Mouse (Mus musculus) urinary bladder, adult 18-20 months (tissue): Measurements from ENCODE around the gene Inpp4a.

Experiments
- DNase-seq, 2 experiments: peaks; one replicate each; pipeline ENCODE4 v3.0.0; 2022; ENCODE audit warnings: low spot score in 2 of 2, mixed read lengths in 2 of 2

Inpp4a gene

GRCm38 (mm10) chr1:37299540-37300491 is at the start of gene Inpp4a:
Gene Inpp4a, plus strand, starts transcription at chr1:37299865.
- DNase-seq, result peak; percentile 88 to 91

- peak; percentile 62 to 72 for DNase-seq
Measured at GRCm38 (mm10) chr1:37250643-37251310, 48.9 kb upstream of the Inpp4a start.

GRCm38 (mm10) chr1:37258443-37258842 is 41.2 kb upstream of the Inpp4a start:
- DNase-seq, result no peak

- peak; percentile 15 to 37 for DNase-seq
Measured at GRCm38 (mm10) chr1:37272464-37272863, 27.2 kb upstream of the Inpp4a start.

- no peak for DNase-seq
Measured at GRCm38 (mm10) chr1:37286556-37286955, 13.1 kb upstream of the Inpp4a start.

- no peak for DNase-seq
Measured at GRCm38 (mm10) chr1:37287748-37288147, 11.9 kb upstream of the Inpp4a start.

DNA sequence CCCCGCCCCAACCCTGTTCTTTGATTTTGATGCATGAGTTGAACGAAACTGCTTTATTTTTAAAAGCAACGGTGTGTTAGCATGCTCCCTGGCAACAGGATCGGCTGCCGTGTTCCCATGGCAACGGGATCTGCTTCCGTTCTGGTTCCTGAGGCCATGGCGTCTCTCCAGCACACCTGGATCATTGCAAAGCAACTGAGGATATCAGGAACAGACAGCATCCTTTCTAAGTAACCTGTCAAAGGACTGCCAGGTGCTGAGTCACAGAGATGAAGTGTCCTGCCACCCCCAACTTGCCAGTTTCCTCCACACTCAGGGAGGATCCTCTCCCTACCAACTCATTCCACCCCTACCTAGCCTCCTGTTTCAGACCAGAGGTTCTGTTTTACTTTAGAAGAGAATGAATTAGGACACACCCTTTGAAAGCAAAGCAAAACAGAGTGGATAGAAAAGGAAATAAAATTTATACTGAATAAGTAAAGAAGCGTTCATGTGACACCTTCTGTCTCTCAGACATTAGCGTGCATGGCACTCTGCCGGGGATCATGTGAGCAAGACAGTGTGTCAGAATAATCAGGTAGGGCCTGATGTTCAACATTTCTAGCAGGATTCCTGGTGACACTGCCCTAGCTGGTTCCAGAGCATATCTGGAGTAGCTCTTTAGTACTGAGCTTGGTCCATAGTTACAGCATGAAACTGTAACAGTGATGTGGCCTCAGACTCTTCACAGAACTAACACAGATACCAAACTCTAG is 11.3 kb upstream of the Inpp4a start:
- DNase-seq, result no peak

GRCm38 (mm10) chr1:37288941-37289340 is 10.7 kb upstream of the Inpp4a start:
- DNase-seq, result no peak

DNA sequence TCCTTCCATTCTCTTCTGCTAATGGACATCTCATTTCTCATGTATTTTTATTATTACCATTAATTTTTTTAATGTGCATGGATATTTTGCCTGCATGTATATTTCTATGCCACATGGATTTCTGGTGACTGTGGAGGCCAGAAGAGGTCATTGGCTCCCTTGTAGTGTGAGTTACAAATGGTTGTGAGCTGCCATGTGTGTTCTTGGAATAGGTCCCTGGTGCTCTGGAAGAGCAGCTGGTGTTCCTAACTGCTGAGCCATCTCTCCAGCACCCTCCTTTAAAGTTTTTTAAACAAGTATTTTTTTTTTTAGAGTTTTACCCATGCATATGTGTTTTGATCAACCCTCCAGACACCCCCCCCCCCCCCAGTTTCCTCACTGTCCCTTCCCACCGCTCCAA is 3.3 kb upstream of the Inpp4a start:
- DNase-seq, result no peak

- no peak for DNase-seq
Measured at GRCm38 (mm10) chr1:37298904-37299303, 761 bp upstream of the Inpp4a start.

GRCm38 (mm10) chr1:37300650-37301049 is 985 bp downstream of the Inpp4a start:
- no peak for DNase-seq

GRCm38 (mm10) chr1:37302801-37303200 is 3.1 kb downstream of the Inpp4a start:
- DNase-seq, result no peak

DNA sequence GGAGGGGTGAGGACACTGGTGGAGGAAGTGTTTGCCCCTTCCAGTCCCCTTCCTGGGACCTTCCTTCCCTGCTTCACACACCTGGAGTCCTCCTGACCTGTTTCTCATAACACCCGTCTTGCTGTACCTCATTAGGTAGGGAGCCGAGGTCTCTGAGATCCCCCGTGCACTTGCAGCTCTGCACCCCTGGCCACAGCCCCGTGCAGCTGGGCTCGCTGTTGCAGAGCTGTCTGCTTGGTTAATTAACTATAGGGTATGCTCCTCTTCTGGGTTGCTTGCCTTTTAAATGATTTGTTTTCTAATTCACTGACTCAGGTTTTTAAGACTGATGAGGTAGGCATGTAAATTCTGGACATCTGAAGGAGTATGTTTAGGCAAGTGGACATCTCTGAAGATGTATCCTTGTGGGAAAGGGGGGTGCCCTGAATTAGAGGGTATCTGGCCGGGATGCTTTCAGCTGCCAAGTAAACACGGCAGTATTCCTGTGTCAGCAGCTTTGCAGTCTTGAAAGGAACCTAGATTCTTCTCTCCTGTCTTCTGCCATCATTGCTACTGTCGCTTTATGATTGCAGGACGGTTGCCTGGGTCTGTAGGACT is 6.1 kb downstream of the Inpp4a start:
- DNase-seq, result no peak

GRCm38 (mm10) chr1:37307586-37307985 is 7.9 kb downstream of the Inpp4a start:
- DNase-seq, result no peak

GRCm38 (mm10) chr1:37308021-37308742 is 8.5 kb downstream of the Inpp4a start:
- DNase-seq, result no peak

DNA sequence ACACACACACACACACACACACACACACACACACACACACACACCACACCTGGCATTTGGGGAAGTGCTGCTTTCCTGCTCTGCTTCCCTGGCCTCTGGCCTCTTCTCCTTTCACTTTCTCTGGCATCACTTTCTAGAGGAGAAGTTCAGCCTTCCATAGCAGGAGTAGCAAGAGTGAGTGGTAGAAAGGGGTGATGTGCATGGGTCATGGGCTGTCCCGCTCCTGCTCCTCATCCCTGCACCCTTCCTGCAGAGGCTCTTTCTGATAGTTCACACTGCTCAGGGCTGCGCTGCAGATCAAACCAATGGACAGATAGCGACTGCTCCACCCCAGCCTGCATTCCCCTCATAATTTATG is 9.1 kb downstream of the Inpp4a start:
- no peak for DNase-seq

DNA sequence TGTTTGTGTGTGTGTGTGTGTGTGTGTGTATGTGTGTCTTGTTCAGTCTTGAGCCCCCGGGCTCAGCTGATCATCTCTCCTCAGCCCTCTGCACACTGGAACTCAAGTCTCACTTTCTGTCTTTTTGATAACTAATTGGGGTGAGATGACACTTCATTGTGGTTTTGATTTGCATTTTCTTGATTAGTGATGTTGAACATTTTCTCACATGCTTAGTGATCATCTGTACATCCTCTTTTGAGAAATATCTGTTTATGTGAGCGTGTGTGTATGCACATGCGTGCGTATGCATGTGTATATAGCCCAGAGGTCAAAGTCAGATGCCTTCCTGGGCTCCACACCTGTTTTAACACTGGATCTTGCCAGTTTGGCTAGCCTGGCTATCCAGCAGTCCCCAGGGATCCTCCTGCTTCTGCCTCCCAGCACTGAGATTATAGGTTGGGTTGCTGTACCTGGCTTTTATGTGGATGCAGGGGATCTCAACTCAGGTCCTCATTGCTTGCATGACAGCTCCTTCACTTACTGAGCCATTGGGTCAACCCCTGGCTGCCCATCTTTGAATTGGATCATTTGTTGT is 10.4 kb downstream of the Inpp4a start:
- DNase-seq, result no peak

GRCm38 (mm10) chr1:37314338-37314737 is 14.7 kb downstream of the Inpp4a start:
- no peak for DNase-seq

GRCm38 (mm10) chr1:37317644-37318285 is 18.1 kb downstream of the Inpp4a start:
- no peak for DNase-seq

- DNase-seq, result no peak
Measured at GRCm38 (mm10) chr1:37318558-37318957, 18.9 kb downstream of the Inpp4a start.
